Mouse (Mus musculus) stomach, postnatal 0 days (tissue): ENCODE measurements around the gene Ttc37. TPM values are rescaled to one million over a fixed set of nuclear protein-coding genes. Genes with fewer than 3 reads are reported as not detected.

Experiments
- ATAC-seq: fragments of 200-750 bp; cut with Nextera tagmentation; 2 replicates; pipeline ENCODE4 v1.8.0; 2017; ENCODE audit not compliant: low FRiP score, low TSS enrichment
- DNase-seq: peaks from one replicate; pipeline ENCODE4 v3.0.0-alpha.2; 2016; ENCODE audit warnings: low spot score
- H3K27ac ChIP-seq: fragments of 300-500 bp; sonication (generic); replicated peaks from 2 replicates; pipeline ENCODE4 v1.5.1; 2014; ENCODE audit warnings: mild to moderate bottlenecking, control low read depth
- H3K27me3 ChIP-seq: fragments of 300-500 bp; sonication (generic); 2 replicates; pipeline ENCODE4 v1.6.1; 2014; ENCODE audit warnings: low read length; ENCODE audit not compliant: control insufficient read depth, insufficient read depth
- H3K36me3 ChIP-seq: fragments of 300-500 bp; sonication (generic); 2 replicates; pipeline ENCODE4 v1.6.1; 2014; ENCODE audit warnings: low read length, mixed read lengths; ENCODE audit not compliant: control insufficient read depth, insufficient read depth
- H3K4me1 ChIP-seq: fragments of 300-500 bp; sonication (generic); replicated peaks from 2 replicates; pipeline ENCODE4 v1.6.1; 2014; ENCODE audit warnings: antibody characterized with exemption; ENCODE audit not compliant: control insufficient read depth, insufficient read depth
- H3K4me2 ChIP-seq: fragments of 300-500 bp; sonication (generic); replicated peaks from 2 replicates; pipeline ENCODE4 v1.6.1; 2014; ENCODE audit warnings: low read depth, mild to moderate bottlenecking, control low read depth, moderate library complexity
- H3K4me3 ChIP-seq: fragments of 300-500 bp; sonication (generic); 2 replicates; pipeline ENCODE4 v1.5.1; 2014; ENCODE audit warnings: low read depth, low read length, control low read depth
- H3K9ac ChIP-seq: fragments of 300-500 bp; sonication (generic); 2 replicates; pipeline ENCODE4 v1.6.1; 2014; ENCODE audit warnings: mild to moderate bottlenecking, low read length, control low read depth, mixed read lengths
- H3K9me3 ChIP-seq: fragments of 300-500 bp; sonication (generic); 2 replicates; pipeline ENCODE4 v1.6.1; 2016; ENCODE audit warnings: low read length; ENCODE audit not compliant: control insufficient read depth
- CTCF ChIP-seq: IDR thresholded peaks from 2 replicates; pipeline ENCODE4 v1.5.1; 2016; ENCODE audit warnings: antibody characterized with exemption, low read depth, mild to moderate bottlenecking, moderate library complexity
- EP300 ChIP-seq: optimal IDR thresholded peaks from 2 replicates; pipeline ENCODE3; 2016; ENCODE audit warnings: antibody characterized with exemption
- WGBS: fragments of 180-500 bp; shearing (Covaris S2); extraction: QIAGEN DNeasy Blood & Tissue Kit; methylation state at CpG from one replicate; pipeline ENCODE4 v1.1.7; 2014; 5-methylcytosine and 5-hydroxymethylcytosine counted together
- polyA plus RNA-seq: library from polyadenylated mRNA; unstranded; fragments of >200 nt; fragmentation: Nextera tagmentation; extraction: Ambion mirVana; gene quantifications from 2 replicates; pipeline ENCODE4 v1.2.1, GENCODE M21; 2015

The Ttc37 gene
- polyA plus RNA-seq, 1 experiment from 2014 or later, result 6.0 TPM

DNA sequence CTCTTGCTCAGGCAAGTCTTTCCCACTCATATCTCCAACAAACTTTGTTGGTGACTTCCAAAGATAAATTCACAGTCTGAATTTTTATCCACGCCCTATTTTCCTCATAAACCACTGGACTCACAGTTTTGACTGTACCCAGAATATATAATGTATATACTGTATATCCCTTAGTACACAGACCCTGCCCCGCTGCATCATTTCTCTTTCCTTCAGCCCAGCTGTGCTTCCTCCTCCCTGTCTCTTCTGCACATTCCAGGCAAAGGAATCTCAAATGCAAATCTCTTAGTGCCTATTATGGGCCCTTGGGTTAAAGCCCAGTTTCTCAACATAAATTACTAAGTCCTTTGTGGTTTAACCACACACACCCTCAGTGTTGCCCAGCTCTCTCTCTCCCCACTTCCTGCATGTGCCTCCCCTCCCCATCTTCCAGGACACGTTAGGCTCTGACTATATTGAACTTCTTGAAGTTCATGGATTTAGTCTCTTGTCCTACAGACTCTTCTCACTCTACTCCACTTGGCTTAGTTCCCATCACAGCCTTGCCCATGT is 98.8 kb downstream of the Ttc37 start:
- H3K27me3 ChIP-seq, result no peaks in the 10 kb centered on the region
- H3K9ac ChIP-seq, result no peak overlapping the region
- no peaks in the 10 kb centered on the region for H3K36me3 ChIP-seq
- 38% methylated on average over 3 of the region's 3 CpGs for WGBS
- no peak for DNase-seq
- no peak overlapping the region for H3K4me3 ChIP-seq
- no peaks in the 10 kb centered on the region for H3K9me3 ChIP-seq
- 0 out of 2 replicates have a peak overlapping the region, but pooled peaks have one; percentile 18 for H3K27ac ChIP-seq
- TF ChIP-seq EP300, result no peak
- no peak for TF ChIP-seq CTCF
- H3K4me1 ChIP-seq, result no peaks in the 10 kb centered on the region
- H3K4me2 ChIP-seq, result no peak overlapping the region
- peak; percentile 53; the same call in 1 of the 2 replicates for ATAC-seq

DNA sequence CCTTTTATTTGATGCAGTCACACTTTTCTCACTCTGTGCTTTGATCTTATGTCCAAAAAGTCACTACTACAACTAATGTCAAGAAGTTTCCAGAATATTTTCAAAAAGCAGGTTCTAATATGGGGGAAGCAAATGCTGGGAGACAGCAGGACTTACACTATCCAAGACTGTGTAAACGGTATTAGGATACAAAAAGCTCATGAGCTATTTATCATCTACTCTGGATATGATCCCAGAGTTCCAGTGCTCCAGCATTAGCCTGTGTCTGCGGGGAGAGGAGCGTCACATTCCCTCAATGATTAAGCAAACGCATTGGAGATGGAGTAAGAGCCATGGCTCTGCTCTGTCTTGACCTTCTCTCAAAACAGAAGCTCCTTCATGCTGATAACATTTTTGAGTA is 101.4 kb downstream of the Ttc37 start:
- 40% methylated on average over 4 of the region's 4 CpGs for WGBS
- no peaks in the 10 kb centered on the region for H3K36me3 ChIP-seq
- no peak overlapping the region for H3K4me2 ChIP-seq
- ATAC-seq (peak; percentile 35; the same call in 1 of the 2 replicates), DNase-seq (no peak)
- H3K27ac ChIP-seq, result no peak overlapping the region
- H3K4me1 ChIP-seq, result no peaks in the 10 kb centered on the region
- no peaks in the 10 kb centered on the region for H3K9me3 ChIP-seq
- H3K4me3 ChIP-seq, result no peak overlapping the region
- H3K9ac ChIP-seq, result no peak overlapping the region
- no peaks in the 10 kb centered on the region for H3K27me3 ChIP-seq
- no peak for TF ChIP-seq CTCF
- no peak for TF ChIP-seq EP300

DNA sequence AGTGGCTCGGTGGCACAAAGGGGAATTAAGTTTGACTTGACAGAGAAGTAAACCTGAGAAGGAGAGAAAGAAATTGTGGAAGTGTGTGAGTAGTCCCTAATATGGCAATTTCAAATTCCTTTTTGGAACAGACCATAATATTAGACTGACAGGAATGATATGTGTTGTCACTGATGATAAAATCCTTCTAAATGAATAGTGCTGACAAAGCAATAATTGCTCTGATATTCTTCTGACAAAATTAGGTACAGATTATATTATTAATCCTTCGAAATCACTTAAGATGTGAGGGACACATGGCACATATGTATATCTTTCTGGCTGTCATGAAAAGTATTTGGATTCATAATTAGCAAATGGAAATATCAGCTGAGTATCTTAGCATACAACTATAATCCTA is 116.4 kb downstream of the Ttc37 start:
- no peaks in the 10 kb centered on the region for H3K9me3 ChIP-seq
- TF ChIP-seq EP300, result no peak
- TF ChIP-seq CTCF, result no peak
- H3K27ac ChIP-seq, result no peak overlapping the region
- no peaks in the 10 kb centered on the region for H3K27me3 ChIP-seq
- DNase-seq, result no peak
- H3K4me1 ChIP-seq, result no peaks in the 10 kb centered on the region
- 79% methylated on average over 2 of the region's 2 CpGs for WGBS
- H3K4me2 ChIP-seq, result no peak overlapping the region
- ATAC-seq, result no peak
- no peak overlapping the region for H3K9ac ChIP-seq
- H3K4me3 ChIP-seq, result no peak overlapping the region
- no peaks in the 10 kb centered on the region for H3K36me3 ChIP-seq

DNA sequence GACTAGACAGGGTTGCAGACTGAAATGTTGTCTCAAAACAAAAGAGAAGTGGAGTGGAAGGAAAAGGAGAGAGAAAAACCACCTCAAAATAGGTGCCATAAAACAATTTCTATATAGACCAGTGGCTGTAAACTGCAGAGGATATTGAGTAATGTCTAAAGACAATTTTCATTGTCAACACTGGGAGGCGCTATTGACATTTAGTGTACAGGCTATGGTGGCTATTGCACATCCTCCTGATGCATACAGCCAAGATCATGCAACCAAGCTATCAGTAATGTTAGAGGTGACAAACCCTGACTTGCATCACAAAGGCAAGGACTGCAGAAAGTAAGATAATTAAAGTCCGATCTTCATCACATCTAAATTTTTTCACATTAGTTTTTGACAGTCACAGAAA is 116.9 kb downstream of the Ttc37 start:
- H3K9me3 ChIP-seq, result no peaks in the 10 kb centered on the region
- no peaks in the 10 kb centered on the region for H3K36me3 ChIP-seq
- H3K27ac ChIP-seq, result no peak overlapping the region
- no peak overlapping the region for H3K9ac ChIP-seq
- TF ChIP-seq CTCF (peak; percentile 75), EP300 (no peak)
- H3K4me2 ChIP-seq, result no peak overlapping the region
- 46% methylated on average over 2 of the region's 2 CpGs for WGBS
- ATAC-seq (no peak), DNase-seq (no peak)
- H3K4me1 ChIP-seq, result no peaks in the 10 kb centered on the region
- no peak overlapping the region for H3K4me3 ChIP-seq
- H3K27me3 ChIP-seq, result no peaks in the 10 kb centered on the region

Other genes starting within 250 kb of the Ttc37 start
- 9.1 and 10.0 TPM in 2 replicates for gene Rhobtb3, start 154.8 kb upstream of the Ttc37 start, polyA plus RNA-seq
- gene Spata9, start 131.6 kb upstream of the Ttc37 start, polyA plus RNA-seq, result 0.30 and 0.42 TPM in 2 replicates
- 18.6 and 21.6 TPM in 2 replicates for gene Rfesd, start 80.0 kb upstream of the Ttc37 start, polyA plus RNA-seq
- 0.12 and 0.18 TPM in 2 replicates for gene Gpr150, start 41.7 kb upstream of the Ttc37 start, polyA plus RNA-seq
- 4.0 and 4.8 TPM in 2 replicates for gene Arsk, start 74 bp upstream of the Ttc37 start, polyA plus RNA-seq
- gene Fam81b, start 206.3 kb downstream of the Ttc37 start, polyA plus RNA-seq, result not detected in 2 replicates